8 mouse cellular contexts compared by ENCODE assay signal in genomic region chr11:109860508-109860907, GRCm38 (mm10). TPM values are rescaled to one million over a fixed set of nuclear protein-coding genes. Genes with fewer than 3 reads are reported as not detected.
DNase-seq lines count a peak whose midpoint lies in the region; ATAC-seq lines count a peak whose summit lies in the region.

No protein-coding gene starts in this region.

- no peaks in the 10 kb centered on the region for H3K36me3 ChIP-seq in hindbrain, embryonic 14.5 days (replicated peaks; ENCODE audit: control insufficient read depth, insufficient read depth)

- peak; percentile 78 for DNase-seq in R1 (ENCODE audit: low read depth, low spot score)
- DNase-seq in cerebellum, postnatal 14 days, result peak; percentile 94 to 95
- DNase-seq in frontal cortex, postnatal 25 days (ENCODE audit: low spot score in 2 of 2), result peak; percentile 90 to 96
- DNase-seq in hindbrain, embryonic 14.5 days (ENCODE audit: low spot score), result peak; percentile 97
- DNase-seq in layer of hippocampus, postnatal 25 days (ENCODE audit: extremely low spot score in 1 of 2, low spot score in 1 of 2), result peak; percentile 89 to 100
- peak; percentile 93 for DNase-seq in lung, postnatal 14 days
- peak; percentile 85 for DNase-seq in ovary, postnatal 36 days (ENCODE audit: low spot score)
- DNase-seq in thymus, postnatal 14 days, result peak; percentile 85

- no peaks in the 10 kb centered on the region for H3K9me3 ChIP-seq in hindbrain, embryonic 14.5 days (ENCODE audit: control insufficient read depth, low read length)

- H3K9ac ChIP-seq in hindbrain, embryonic 14.5 days, result no peak overlapping the region; the same call in 1 of the 2 replicates

- H3K4me3 ChIP-seq in hindbrain, embryonic 14.5 days (replicated peaks; ENCODE audit: low read length), result no peak overlapping the region

- H3K27ac ChIP-seq in hindbrain, embryonic 14.5 days, result no peak overlapping the region

- peak overlapping the region; percentile 37 for H3K4me2 ChIP-seq in hindbrain, embryonic 14.5 days (replicated peaks)

- ATAC-seq in hindbrain, embryonic 14.5 days (ENCODE audit: low FRiP score), result peak; percentile 59; the same call in 1 of the 2 replicates

- H3K27me3 ChIP-seq in hindbrain, embryonic 14.5 days (ENCODE audit: control insufficient read depth, insufficient read depth, low read length), result no peaks in the 10 kb centered on the region

- 10% methylated on average over 10 of the region's 10 CpGs for WGBS in hindbrain, embryonic 14.5 days

- H3K4me1 ChIP-seq in hindbrain, embryonic 14.5 days (replicated peaks; ENCODE audit: control insufficient read depth, insufficient read depth, low read length), result no peaks in the 10 kb centered on the region

RNA-seq across cellular contexts. Expression of gene 1700012B07Rik, which starts 32.7 kb away (rescaled TPM):
- polyA plus RNA-seq in hindbrain, embryonic 14.5 days (2014; fragmentation: Nextera tagmentation; extraction: Ambion mirVana), result not detected in 2 replicates
- not detected for total RNA-seq in layer of hippocampus, postnatal 25 days (2021)
